Mouse (Mus musculus) MEL (cell line): ENCODE measurements around the gene S100a10. TPM values are rescaled to one million over a fixed set of nuclear protein-coding genes. Genes with fewer than 3 reads are reported as not detected.

Source experiments
- DNase-seq: peaks from one replicate; pipeline ENCODE4 v3.0.0; 2011; ENCODE audit warnings: low read depth, low spot score
- H3K27ac ChIP-seq: 2 replicates; pipeline ENCODE4 v1.5.1; 2012; ENCODE audit warnings: low read depth, mild to moderate bottlenecking, control low read depth, low read length, moderate library complexity; ENCODE audit not compliant: control insufficient read depth
- H3K27me3 ChIP-seq, 2 experiments: fragments of 150-350 bp in 1 of 2; sonication (generic) in 1 of 2; 2 replicates each; pipeline ENCODE4 v1.6.1; 2012; ENCODE audit warnings: low read length in 2 of 2, mild to moderate bottlenecking in 2 of 2, improper control_type of control experiment in 1 of 2, moderate library complexity in 1 of 2; ENCODE audit not compliant: insufficient read depth in 2 of 2, control insufficient read depth in 1 of 2
- H3K36me3 ChIP-seq, 2 experiments: 2 replicates each; pipeline ENCODE4 v1.6.1; 2012 to 2014; ENCODE audit warnings: low read length in 2 of 2, improper control_type of control experiment in 1 of 2, inconsistent platforms in 1 of 2, mild to moderate bottlenecking in 1 of 2; ENCODE audit not compliant: insufficient read depth in 2 of 2, control insufficient read depth in 1 of 2
- H3K4me1 ChIP-seq, 2 experiments: fragments of 150-350 bp in 1 of 2; sonication (generic) in 1 of 2; 2 replicates each; pipeline ENCODE4 v1.6.1; 2012; ENCODE audit warnings: low read length in 2 of 2, improper control_type of control experiment in 1 of 2, mild to moderate bottlenecking in 1 of 2; ENCODE audit not compliant: insufficient read depth in 2 of 2, control insufficient read depth in 1 of 2
- H3K4me3 ChIP-seq, 2 experiments: fragments of 150-350 bp in 1 of 2; sonication (generic) in 1 of 2; 2 replicates each; pipeline ENCODE4 v1.5.1; 2012; ENCODE audit warnings: low read depth in 2 of 2, low read length in 2 of 2, mild to moderate bottlenecking in 2 of 2, moderate library complexity in 2 of 2, control low read depth in 1 of 2, improper control_type of control experiment in 1 of 2; ENCODE audit not compliant: control insufficient read depth in 1 of 2, insufficient read depth in 1 of 2
- H3K79me2 ChIP-seq: 2 replicates; pipeline ENCODE4 v1.6.1; 2012; ENCODE audit warnings: mild to moderate bottlenecking, low read length, moderate library complexity; ENCODE audit not compliant: control insufficient read depth, poor library complexity, insufficient read depth
- H3K9ac ChIP-seq: 2 replicates; pipeline ENCODE4 v1.6.1; 2012; ENCODE audit warnings: low read depth, mild to moderate bottlenecking, control low read depth, low read length, moderate library complexity; ENCODE audit not compliant: control insufficient read depth, poor library complexity, severe bottlenecking
- H3K9me3 ChIP-seq: fragments of 150-350 bp; sonication (generic); replicated peaks from 2 replicates; pipeline ENCODE4 v1.6.1; 2012; ENCODE audit warnings: mild to moderate bottlenecking, low read length, improper control_type of control experiment, moderate library complexity; ENCODE audit not compliant: insufficient read depth
- BHLHE40 ChIP-seq: IDR thresholded peaks from 2 replicates; pipeline ENCODE4 v1.6.1; 2012; ENCODE audit warnings: low read depth, mild to moderate bottlenecking, inconsistent platforms, low read length, improper control_type of control experiment, borderline replicate concordance
- CHD2 ChIP-seq: IDR thresholded peaks from 2 replicates; pipeline ENCODE4 v1.6.1; 2011; ENCODE audit warnings: low read length, improper control_type of control experiment
- EP300 ChIP-seq, 2 experiments: IDR thresholded peaks; 2 replicates each; pipeline ENCODE4 v1.6.1; 2011; ENCODE audit warnings: improper control_type of control experiment in 2 of 2, low read length in 2 of 2, low read depth in 1 of 2, mild to moderate bottlenecking in 1 of 2
- GATA1 ChIP-seq: IDR thresholded peaks from 2 replicates; pipeline ENCODE4 v1.6.1; 2011; ENCODE audit warnings: low read depth, low read length, improper control_type of control experiment
- MXI1 ChIP-seq: IDR thresholded peaks from 2 replicates; pipeline ENCODE4 v1.6.1; 2011; ENCODE audit warnings: mild to moderate bottlenecking, low read depth, low read length, improper control_type of control experiment
- MYC ChIP-seq: IDR thresholded peaks from 2 replicates; pipeline ENCODE4 v1.6.1; 2011; ENCODE audit warnings: low read depth, mild to moderate bottlenecking, low read length, improper control_type of control experiment, moderate library complexity
- POLR2A ChIP-seq, 2 experiments: IDR thresholded peaks; 2 replicates each; pipeline ENCODE4 v1.6.1; 2011 to 2012; ENCODE audit warnings: low read length in 2 of 2, mild to moderate bottlenecking in 2 of 2, control low read depth in 1 of 2, improper control_type of control experiment in 1 of 2, low read depth in 1 of 2, moderate library complexity in 1 of 2; ENCODE audit not compliant: control insufficient read depth in 1 of 2, insufficient read depth in 1 of 2, poor library complexity in 1 of 2
- POLR2AphosphoS5 ChIP-seq: IDR thresholded peaks from 2 replicates; pipeline ENCODE4 v1.6.1; 2012; ENCODE audit warnings: low read depth, borderline replicate concordance, mild to moderate bottlenecking, inconsistent platforms, low read length, moderate library complexity, mixed read lengths
- RCOR1 ChIP-seq: IDR thresholded peaks from 2 replicates; pipeline ENCODE4 v1.6.1; 2012; ENCODE audit warnings: low read depth, mild to moderate bottlenecking, inconsistent platforms, low read length, improper control_type of control experiment
- SIN3A ChIP-seq: IDR thresholded peaks from 2 replicates; pipeline ENCODE4 v1.6.1; 2012; ENCODE audit warnings: low read length, improper control_type of control experiment, inconsistent platforms
- TAL1 ChIP-seq: IDR thresholded peaks from 2 replicates; pipeline ENCODE4 v1.6.1; 2012; ENCODE audit warnings: mild to moderate bottlenecking, inconsistent platforms, low read length, moderate library complexity, mixed read lengths
- USF1 ChIP-seq: IDR thresholded peaks from 2 replicates; pipeline ENCODE4 v1.6.1; 2014; ENCODE audit warnings: low read depth, mild to moderate bottlenecking, inconsistent platforms, low read length, improper control_type of control experiment, moderate library complexity
- ZNF384 ChIP-seq: IDR thresholded peaks from 2 replicates; pipeline ENCODE4 v1.6.1; 2012; ENCODE audit warnings: low read depth, mild to moderate bottlenecking, inconsistent platforms, low read length, improper control_type of control experiment
- polyA plus RNA-seq, 2 experiments: library from polyadenylated mRNA; stranded (reverse) in 1 of 2; unstranded in 1 of 2; fragments of >175 nt in 1 of 2; fragments of >200 nt in 1 of 2; gene quantifications; 2 replicates each; pipeline versions ENCODE4 v1.2.1 to v1.2.4; 2012; ENCODE audit warnings: low replicate concordance in 2 of 2, low read depth in 1 of 2; ENCODE audit not compliant: insufficient read length in 2 of 2, insufficient read depth in 1 of 2, missing spikeins in 1 of 2
- total RNA-seq: library from RNA; depleted of rRNA; stranded (reverse); fragments of 300-350 nt; gene quantifications from 2 replicates; pipeline ENCODE4 v1.2.3, GENCODE M21; 2012

S100a10 gene
- total and polyA plus RNA-seq, 3 experiments = 81.1 to 92.5 TPM; not detected in 1

DNA sequence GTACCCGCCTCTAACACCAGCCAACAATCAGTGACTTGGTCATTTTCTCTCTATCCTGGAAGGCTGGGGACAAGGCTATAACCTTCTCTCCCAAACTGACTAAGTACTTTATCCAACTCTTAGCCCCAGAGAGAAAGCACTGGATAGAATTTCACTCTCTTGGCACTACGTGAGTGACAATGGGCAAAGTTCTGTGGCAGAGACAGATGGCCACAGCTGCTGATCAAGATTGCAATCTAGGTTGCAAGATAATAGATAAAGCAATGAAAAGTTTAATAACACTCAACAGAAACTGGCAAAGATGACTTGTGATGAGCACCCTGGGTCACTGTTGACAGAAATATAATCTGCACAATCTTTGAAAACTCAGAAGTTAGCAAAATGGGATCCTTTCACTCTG lies 14.2 kb downstream of the S100a10 start:
- Histone ChIP-seq H3K27me3 (no peaks in the 10 kb centered on the region), H3K36me3 (peaks cover 0 to 22% of the 10 kb centered on the region in 2 experiments; a peak in 3 of 4 replicates), H3K4me3 (no peak overlapping the region), H3K79me2 (no peaks in the 10 kb centered on the region), H3K27ac (no peak overlapping the region), H3K9ac (no peak overlapping the region), H3K9me3 (no peaks in the 10 kb centered on the region), H3K4me1 (peaks cover 9 to 22% of the 10 kb centered on the region in 2 experiments)
- DNase-seq = no peak
- TF ChIP-seq RCOR1 = no peak
- TF ChIP-seq POLR2AphosphoS5 = no peak
- TF ChIP-seq ZNF384 = 0 out of 2 replicates have a peak, but pooled peaks have one; percentile 33
- no peak for TF ChIP-seq TAL1
- TF ChIP-seq GATA1 = peak; percentile 39; the same call in 1 of the 2 replicates

DNA sequence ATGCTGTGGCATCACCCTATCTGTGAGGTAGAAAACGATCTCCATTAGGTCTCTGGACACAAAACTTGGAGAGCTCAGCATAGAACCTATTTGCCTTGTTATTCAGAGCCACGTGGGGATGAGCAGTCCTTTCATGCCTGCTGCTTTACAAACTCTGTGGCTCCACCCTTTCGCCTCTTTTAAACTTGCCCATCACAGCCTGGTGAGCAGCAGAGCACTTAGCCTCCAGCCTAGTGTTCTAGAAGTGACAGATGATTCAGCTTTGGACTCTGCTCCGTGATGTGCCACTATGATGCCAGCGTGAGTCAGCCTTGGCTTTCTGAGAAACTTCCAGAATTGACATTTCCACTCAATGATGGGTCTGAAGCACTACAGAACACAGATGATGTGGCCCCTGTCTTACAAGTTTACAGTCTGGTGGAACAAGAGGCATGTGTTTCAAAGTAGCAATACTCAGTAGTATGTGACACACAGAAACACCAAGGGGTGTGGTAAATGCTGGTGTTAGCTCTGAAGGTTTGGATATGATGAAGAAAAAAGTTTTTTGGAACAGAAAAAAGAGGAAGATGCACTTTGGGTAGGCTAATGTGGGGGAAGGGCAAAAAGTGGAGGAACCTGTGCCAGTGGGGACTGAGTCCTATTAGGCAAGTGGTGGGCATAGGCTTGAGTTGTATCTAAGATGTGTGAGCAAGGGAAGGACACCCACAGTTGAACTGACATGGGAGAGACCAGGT lies 17.3 kb downstream of the S100a10 start:
- no peak for TF ChIP-seq USF1
- TF ChIP-seq POLR2A (IDR thresholded peaks at IDR 0.05; ENCODE audit: control insufficient read depth in 1 of 2, insufficient read depth in 1 of 2, low read depth in 1 of 2, low read length in 2 of 2, poor library complexity in 1 of 2) = no peak
- TF ChIP-seq MXI1 = 0 out of 2 replicates have a peak, but pooled peaks have one; percentile 32
- peak; percentile 34; the same call in 1 of the 2 replicates for TF ChIP-seq CHD2
- peak; percentile 19 to 22; a peak in 2 of 4 replicates for TF ChIP-seq EP300 (IDR thresholded peaks at IDR 0.05; ENCODE audit: low read depth in 1 of 2, low read length in 2 of 2)
- TF ChIP-seq BHLHE40 = 0 out of 2 replicates have a peak, but pooled peaks have one; percentile 5
- TF ChIP-seq SIN3A = peak; percentile 67; the same call in 1 of the 2 replicates
- peak; percentile 69 for TF ChIP-seq ZNF384
- 0 out of 2 replicates have a peak, but pooled peaks have one; percentile 13 for TF ChIP-seq MYC
- no peak overlapping the region for H3K9ac ChIP-seq
- H3K9me3 ChIP-seq = no peaks in the 10 kb centered on the region
- no peaks in the 10 kb centered on the region for H3K27me3 ChIP-seq
- no peaks in the 10 kb centered on the region for H3K79me2 ChIP-seq
- DNase-seq = peak; percentile 62
- no peak overlapping the region for H3K4me3 ChIP-seq
- H3K36me3 ChIP-seq = peaks cover 0 to 22% of the 10 kb centered on the region in 2 experiments; a peak in 2 of 4 replicates
- H3K27ac ChIP-seq = peak overlapping the region; percentile 40
- H3K4me1 ChIP-seq = peaks cover 12 to 22% of the 10 kb centered on the region in 2 experiments
